Mouse (Mus musculus): ENCODE data around the gene Runx1. TPM values are rescaled to one million over a fixed set of nuclear protein-coding genes. Genes with fewer than 3 reads are reported as not detected.

Gene Runx1
- total RNA-seq, 2 experiments from 2014 or later: 2.5 to 3.8 TPM

DNA sequence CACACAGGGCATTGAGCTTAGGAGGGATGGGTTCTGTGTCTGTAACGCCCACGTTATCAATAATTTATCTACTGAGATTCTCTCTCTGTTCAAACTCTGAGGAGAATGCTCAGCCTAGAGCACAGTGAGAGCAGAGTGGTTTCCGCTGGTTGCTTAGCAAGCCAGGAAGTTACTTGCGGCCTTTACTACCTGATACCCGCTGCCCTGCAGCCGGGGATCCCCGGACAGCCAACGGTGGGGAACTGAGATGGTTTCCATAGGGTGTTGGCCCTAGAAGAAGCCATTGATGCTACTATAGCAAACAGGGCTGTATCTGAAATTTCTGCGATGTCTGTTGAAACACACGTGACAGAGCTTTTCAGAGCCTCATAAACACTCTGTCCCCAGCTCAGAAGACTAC is 250.2 kb downstream of the Runx1 start:
- no peak for DNase-seq (ENCODE audit: low spot score)

DNA sequence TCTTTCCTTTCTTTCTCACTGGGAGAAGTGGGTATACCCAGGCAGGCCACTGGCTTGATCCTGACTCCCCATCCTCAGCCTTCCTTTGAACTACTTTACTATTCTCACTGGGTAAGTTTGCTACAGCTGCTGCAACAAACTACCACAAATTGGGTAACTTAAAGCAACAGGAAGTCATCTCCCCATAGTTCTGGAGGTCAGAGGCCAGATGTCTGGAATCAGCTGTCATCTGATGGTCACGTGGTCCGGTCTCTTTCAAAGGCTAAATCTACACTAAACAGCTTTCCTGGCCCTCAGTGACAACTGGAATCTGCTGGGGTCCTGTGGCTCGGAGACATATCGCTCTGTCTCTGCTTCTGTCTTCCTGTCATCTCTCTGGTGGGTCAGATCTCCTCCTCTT is 252.8 kb downstream of the Runx1 start:
- DNase-seq (ENCODE audit: low spot score): no peak

DNA sequence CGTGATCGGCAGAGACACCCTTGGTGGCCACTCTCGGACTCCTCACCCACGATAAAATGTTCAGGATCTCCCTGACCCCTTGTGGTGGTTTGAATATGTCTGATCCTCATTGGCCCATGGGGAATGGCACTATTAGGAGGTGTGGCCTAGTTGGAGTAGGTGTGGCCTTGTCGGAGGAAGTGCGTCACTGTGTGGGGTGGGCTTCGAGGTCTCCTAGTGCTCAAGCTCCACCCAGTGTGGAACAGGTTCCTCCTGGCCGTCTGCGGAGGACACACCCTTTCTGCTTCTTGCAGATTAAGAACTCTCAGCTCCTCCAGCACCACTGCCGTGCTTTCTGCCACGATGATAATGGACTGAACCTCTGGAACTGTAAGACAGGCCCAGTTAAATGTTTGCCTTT is 254.7 kb downstream of the Runx1 start:
- DNase-seq (ENCODE audit: low spot score): no peak

DNA sequence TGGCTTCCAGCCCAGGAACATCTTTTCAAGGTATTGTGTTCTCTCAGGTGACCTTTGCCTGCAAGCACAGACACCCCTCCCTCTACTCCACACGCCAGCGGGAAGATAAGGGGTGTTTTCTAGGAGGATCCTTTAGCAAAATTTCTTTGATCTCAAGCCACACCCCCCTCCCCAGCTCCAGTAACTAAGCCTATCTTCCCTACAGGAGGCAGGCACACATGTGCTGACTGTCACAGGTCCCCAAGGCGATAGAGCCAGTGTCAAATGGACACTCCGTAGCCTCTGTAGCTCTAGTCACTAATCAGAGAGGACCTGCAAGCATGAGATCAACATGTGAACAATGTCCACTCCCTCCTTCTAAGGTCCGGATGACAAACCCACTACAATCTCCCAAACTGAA is 259.8 kb downstream of the Runx1 start:
- DNase-seq (ENCODE audit: low spot score): no peak

GRCm38 (mm10) chr16:92565708-92566107 is 260.2 kb downstream of the Runx1 start:
- peak; percentile 85 for DNase-seq (ENCODE audit: low spot score)

GRCm38 (mm10) chr16:92565291-92565690 is 260.7 kb downstream of the Runx1 start:
- no peak for DNase-seq (ENCODE audit: low spot score)

- no peak for DNase-seq (ENCODE audit: low spot score)
These were observed 270.9 kb downstream of the Runx1 start for GRCm38 (mm10) chr16:92555051-92555450.

GRCm38 (mm10) chr16:92552858-92553257 is 273.1 kb downstream of the Runx1 start:
- DNase-seq (ENCODE audit: low spot score): no peak

DNA sequence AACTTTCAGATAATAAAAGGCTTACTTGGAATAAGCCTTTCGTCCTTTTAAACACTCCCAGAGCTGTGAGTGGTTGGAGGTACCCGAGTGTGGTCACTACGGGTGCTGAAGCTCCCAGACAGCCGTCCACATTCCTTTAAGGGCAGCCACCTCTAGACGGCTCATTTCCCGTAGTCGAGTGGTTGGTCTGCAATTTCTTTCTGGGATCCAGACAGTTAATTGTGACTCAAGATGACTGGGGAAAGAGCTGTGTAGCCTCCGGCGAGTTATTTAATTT is 273.9 kb downstream of the Runx1 start:
- DNase-seq (ENCODE audit: low spot score): no peak
